Mouse (Mus musculus) stomach, postnatal 0 days (tissue): ENCODE results near the gene Pakap.

ENCODE experiments used
- CTCF ChIP-seq: IDR thresholded peaks from 2 replicates; pipeline ENCODE4 v1.5.1; 2016; ENCODE audit warnings: antibody characterized with exemption, low read depth, mild to moderate bottlenecking, moderate library complexity
- EP300 ChIP-seq: optimal IDR thresholded peaks from 2 replicates; pipeline ENCODE3; 2016; ENCODE audit warnings: antibody characterized with exemption

DNA sequence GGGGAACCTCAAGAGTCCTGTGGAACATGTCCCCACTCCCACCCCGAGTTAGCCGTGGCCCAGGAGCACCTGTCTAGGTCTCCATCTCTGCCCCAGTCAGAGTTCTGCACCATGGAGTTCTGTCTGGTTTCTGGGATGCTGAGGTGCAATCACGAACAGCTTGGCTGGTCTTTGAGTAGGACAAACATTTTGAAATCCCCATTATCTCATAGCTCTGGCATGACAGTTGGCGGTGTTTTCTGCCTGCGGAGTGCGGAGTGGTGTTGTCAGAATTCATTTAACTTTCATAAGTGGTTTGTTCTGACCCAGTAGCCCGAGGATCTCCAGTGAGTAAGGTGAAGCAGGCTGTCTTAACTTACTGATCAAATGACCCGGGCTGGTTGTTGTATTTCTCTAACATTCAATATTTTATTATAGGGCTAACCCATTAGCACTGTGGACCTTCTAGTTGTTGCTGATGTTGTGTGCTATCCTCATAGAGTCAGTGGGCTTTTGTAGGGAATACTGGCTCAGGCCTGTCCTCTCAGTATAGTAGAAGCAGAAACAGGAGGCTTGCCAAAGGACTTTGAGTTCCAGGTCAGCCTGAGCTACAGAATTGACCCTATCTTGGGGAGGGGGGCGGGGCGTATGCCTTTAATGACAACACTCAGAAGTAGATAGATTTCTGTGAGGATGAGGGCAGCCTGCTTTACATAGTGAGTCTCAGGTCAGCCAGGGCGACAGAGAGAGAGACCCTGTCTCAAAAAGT lies 216.0 kb downstream of the Pakap start:
- no peak for TF ChIP-seq CTCF
- TF ChIP-seq EP300 = no peak
